ENCODE assay signal across 8 mouse cellular contexts in the genomic region with DNA sequence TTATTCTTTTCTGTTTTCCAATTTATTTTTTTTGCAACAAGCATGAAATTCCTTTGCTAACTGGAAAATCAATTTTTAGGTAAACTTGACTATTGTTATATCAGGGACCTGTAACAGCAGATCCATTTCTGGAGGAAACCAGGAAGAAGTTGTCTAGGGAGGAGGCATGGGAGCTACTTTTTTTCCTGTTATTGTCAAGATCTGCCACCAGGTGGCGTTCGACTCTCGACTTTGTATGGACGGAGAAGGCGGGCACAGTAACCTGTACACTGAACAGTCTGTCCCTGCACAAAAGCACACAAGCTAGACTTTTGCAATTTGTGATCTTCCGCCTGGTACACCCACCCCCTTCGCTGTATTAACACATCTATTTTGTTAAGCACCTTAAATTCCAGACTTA. TPM values are rescaled to one million over a fixed set of nuclear protein-coding genes. Genes with fewer than 3 reads are reported as not detected.
DNase-seq lines count a peak whose midpoint lies in the region; ATAC-seq and TF ChIP-seq lines count a peak whose summit lies in the region.

No protein-coding gene starts in this region.

- H3K27ac ChIP-seq in heart, adult 2 months: no peak overlapping the region
- no peak overlapping the region for H3K27ac ChIP-seq in layer of hippocampus, adult 2 months
- H3K27ac ChIP-seq in spleen, adult 2 months (ENCODE audit: insufficient read depth, low read length): no peak overlapping the region

- H3K36me3 ChIP-seq in heart, adult 2 months (ENCODE audit: control insufficient read depth, insufficient read depth, low read length): no peaks in the 10 kb centered on the region
- H3K36me3 ChIP-seq in spleen, adult 2 months (ENCODE audit: control insufficient read depth, insufficient read depth, low read length): no peaks in the 10 kb centered on the region

- peak; percentile 86 for TF ChIP-seq CTCF in heart, adult 2 months (IDR thresholded peaks at IDR 0.05)
- TF ChIP-seq CTCF in layer of hippocampus, adult 2 months (conservative IDR thresholded peaks at IDR 0.05): peak; percentile 87
- TF ChIP-seq CTCF in spleen, adult 2 months (IDR thresholded peaks at IDR 0.05; ENCODE audit: extremely low read depth, insufficient read depth, insufficient read length, insufficient replicate concordance): peak; percentile 42; the same call in 1 of the 2 replicates

- H3K4me1 ChIP-seq in heart, adult 2 months (ENCODE audit: control insufficient read depth, insufficient read depth, low read length): peaks cover 1% of the 10 kb centered on the region; the same call in 1 of the 2 replicates
- peaks cover 3% of the 10 kb centered on the region for H3K4me1 ChIP-seq in spleen, adult 2 months (ENCODE audit: control insufficient read depth, insufficient read depth, insufficient read length)

- H3K4me3 ChIP-seq in heart, adult 2 months: no peak overlapping the region
- H3K4me3 ChIP-seq in layer of hippocampus, adult 2 months: no peak overlapping the region
- no peak overlapping the region for H3K4me3 ChIP-seq in spleen, adult 2 months (ENCODE audit: extremely low read depth, insufficient read depth, insufficient read length)

- DNase-seq in heart, adult 2 months: peak; percentile 46 to 59
- no peak for DNase-seq in heart, postnatal 25 days (ENCODE audit: low spot score)
- DNase-seq in ES-CJ7 (ENCODE audit: low read depth, low spot score): peak; percentile 75
- peak; percentile 56 for DNase-seq in cerebellum, adult 11-12 months
- DNase-seq in frontal cortex, adult 2 months (ENCODE audit: extremely low spot score in 1 of 2, low spot score in 1 of 2): peak; percentile 59 to 86
- peak; percentile 63 to 70 for DNase-seq in layer of hippocampus, adult 2 months (ENCODE audit: low spot score in 2 of 2)
- DNase-seq in spleen, adult 2 months (ENCODE audit: low read depth in 1 of 2, low spot score in 2 of 2): peak; percentile 29 to 44

- WGBS in heart, adult 2 months: 3% methylated on average over 7 of the region's 7 CpGs
- WGBS in spleen, adult 2 months: 5% methylated on average over 7 of the region's 7 CpGs

- ATAC-seq in megakaryocyte, adult 5-6 weeks (ENCODE audit: poor library complexity, severe bottlenecking): peak; percentile 42

- 0 out of 2 replicates have a peak, but pooled peaks have one; percentile 22 for TF ChIP-seq EP300 in heart, adult 2 months (IDR thresholded peaks at IDR 0.05; ENCODE audit: insufficient read depth, low read depth, low read length)

- intact Hi-C loops in heart, adult 2 months (cut with DNase I): loop anchor here (1.0 to 2.0 kb wide), 3 partner anchors 24 to 293 kb away; no protein-coding TSS in a partner anchor
- intact Hi-C loops in heart, postnatal 25 days (cut with DNase I): loop anchor here (1.0 kb wide), 1 partner anchor 24 kb away; no protein-coding TSS in a partner anchor

- TF ChIP-seq POLR2A in heart, adult 2 months (IDR thresholded peaks at IDR 0.05; ENCODE audit: insufficient read depth, low read depth, low read length): no peak
- TF ChIP-seq POLR2A in spleen, adult 2 months (IDR thresholded peaks at IDR 0.05; ENCODE audit: low read depth, low read length): no peak

- no peaks in the 10 kb centered on the region for H3K27me3 ChIP-seq in heart, adult 2 months (ENCODE audit: control insufficient read depth, insufficient read depth, low read length)
- no peaks in the 10 kb centered on the region; the same call in 1 of the 2 replicates for H3K27me3 ChIP-seq in spleen, adult 2 months (ENCODE audit: control insufficient read depth, insufficient read depth, low read length)

- H3K79me2 ChIP-seq in heart, adult 2 months (replicated peaks; ENCODE audit: control insufficient read depth, insufficient read depth, low read length): no peaks in the 10 kb centered on the region

- no peak overlapping the region for H3K9ac ChIP-seq in heart, adult 2 months (ENCODE audit: low read depth, low read length)

RNA-seq across cellular contexts. Expression of gene Ttll11, which starts 4.2 kb away (rescaled TPM):
- 1 to 10 TPM; 1.5 to 2.2 TPM for total RNA-seq in heart, adult 2 months (2021)
- polyA plus RNA-seq in heart, adult 2 months (2012; rRNA removed): 1.2 and 2.8 TPM in 2 replicates
- total RNA-seq in heart, postnatal 25 days (2021): 1 to 10 TPM; 1.1 to 1.2 TPM
- 24.8 and 25.6 TPM in 2 replicates for polyA plus RNA-seq in frontal cortex, adult 2 months (2012; rRNA removed)
- 10 to 100 TPM; 33.9 to 38.8 TPM for total RNA-seq in layer of hippocampus, adult 2 months (2021)
- total RNA-seq in megakaryocyte, adult 5-6 weeks (2015): not detected in 2 replicates
- total RNA-seq in megakaryocyte, adult 5-6 weeks (2017): 0.48 TPM in 1 of 2 replicates, not detected in the other
- polyA plus RNA-seq in spleen, adult 2 months (2012; rRNA removed): 1.3 and 2.0 TPM in 2 replicates

Comparison
In these comparisons a context has a peak if more than half of its experiments do, and no peak if none do; other contexts are left out.
1. RNA of gene Ttll11, which starts 4.2 kb away (total RNA-seq): 33.9 to 38.8 TPM in layer of hippocampus, adult 2 months; 1.5 to 2.2 TPM in heart, adult 2 months, 1.1 to 1.2 TPM in heart, postnatal 25 days and 0.48 TPM in megakaryocyte, adult 5-6 weeks; every median in the first group is over 10 times any median in the second.
2. Peak in every context shown above with its lines, with median percentiles within 50 percentile points of each other: CTCF ChIP-seq.